Mouse (Mus musculus) erythroid progenitor cell, adult 5-6 weeks (primary cell): ENCODE results near the gene Sos2. TPM values are rescaled to one million over a fixed set of nuclear protein-coding genes. Genes with fewer than 3 reads are reported as not detected.
"Not testable (repeated sequence)": the region's sequence is repeated elsewhere in the genome, so short reads cannot be mapped to it uniquely, and the experiment has no call there.

ENCODE experiments used
- ATAC-seq: replicated peaks from 2 replicates; pipeline ENCODE4 v1.8.0; 2016; ENCODE audit warnings: moderate number of reproducible peaks, mild to moderate bottlenecking, moderate TSS enrichment, inconsistent platforms; ENCODE audit not compliant: poor library complexity, low FRiP score, severe bottlenecking
- total RNA-seq, 2 experiments: library from RNA; stranded (forward) in 1 of 2; stranded (reverse) in 1 of 2; fragments of 150-400 nt in 1 of 2; fragments of 186-747, 209-891 nt in 1 of 2; gene quantifications; 2 replicates each; pipeline versions ENCODE4 v1.2.3 to v1.2.4; 2015 to 2017; ENCODE audit warnings: low replicate concordance in 2 of 2

The Sos2 gene
- total RNA-seq, 2 experiments from 2014 or later = 38.6 to 42.0 TPM

GRCm38 (mm10) chr12:69579623-69580022 lies 102.0 kb downstream of the Sos2 start:
- ATAC-seq = no peak

- ATAC-seq = no peak
Observed at GRCm38 (mm10) chr12:69576120-69576627, 105.5 kb downstream of the Sos2 start.

DNA sequence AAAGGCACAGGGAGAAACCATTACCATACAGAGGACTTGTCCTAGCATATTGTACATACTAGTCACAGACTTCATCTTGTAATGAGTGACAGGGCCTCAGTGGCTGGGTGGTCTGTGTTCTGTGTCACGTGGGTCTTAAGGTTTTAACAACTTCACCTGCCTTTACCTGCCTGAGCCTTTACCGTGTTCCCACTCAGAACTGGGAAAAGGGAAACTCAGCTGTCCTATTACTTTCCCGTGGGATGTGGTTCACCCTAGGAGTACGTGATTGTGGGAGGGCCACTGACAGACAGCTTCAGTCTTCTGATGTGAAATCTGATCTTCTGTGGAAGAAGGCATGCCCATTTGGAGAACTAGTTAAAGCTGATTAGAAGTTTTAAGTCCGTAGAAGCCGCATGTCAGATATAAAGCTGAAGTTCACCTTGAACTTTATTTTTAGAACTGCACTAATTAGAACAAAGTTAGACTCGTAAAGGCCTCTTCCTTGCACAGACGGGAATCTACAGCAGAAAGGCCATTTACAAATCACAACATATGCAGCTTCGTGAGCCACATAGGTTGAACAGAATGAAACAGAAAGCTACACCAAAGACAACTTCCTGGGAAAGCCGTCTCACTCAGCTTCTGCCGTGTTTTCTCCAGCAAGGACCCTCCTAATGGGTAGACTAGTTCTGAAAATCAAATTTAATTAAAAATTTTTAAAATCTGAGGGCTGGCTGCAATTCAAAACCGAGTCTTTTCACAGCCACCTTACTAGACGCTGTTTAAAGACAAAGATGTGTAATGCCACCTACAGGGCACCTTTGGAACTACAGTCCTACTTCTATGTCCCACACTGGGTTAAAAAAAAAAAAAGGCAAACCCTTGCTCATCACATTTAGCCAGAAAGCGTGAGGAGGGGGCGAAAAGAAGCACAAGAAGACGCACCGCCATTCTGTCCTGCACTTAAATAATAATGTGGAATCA lies 107.5 kb downstream of the Sos2 start:
- ATAC-seq = peak; percentile 65; the same call in 1 of the 2 replicates

DNA sequence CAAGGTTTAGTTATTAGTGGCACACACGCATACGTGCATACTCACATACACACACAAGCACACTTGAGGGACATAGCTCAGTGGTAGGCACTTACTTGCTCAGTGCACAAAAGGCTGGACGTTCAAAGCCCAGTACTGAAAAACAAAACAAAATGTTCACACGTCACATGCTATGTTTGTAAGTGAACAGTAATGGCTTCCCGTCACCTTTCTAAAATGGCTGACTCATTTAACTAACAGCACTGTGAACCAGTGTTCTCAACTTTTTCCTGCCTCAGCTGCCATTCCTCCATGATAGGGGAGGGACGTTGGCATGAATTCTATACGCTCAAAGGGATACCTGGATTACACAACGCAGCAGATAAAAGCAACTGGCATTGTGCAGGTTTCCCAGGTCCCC lies 108.4 kb downstream of the Sos2 start:
- no peak for ATAC-seq

GRCm38 (mm10) chr12:69569926-69570325 lies 111.7 kb downstream of the Sos2 start:
- ATAC-seq = no peak

- ATAC-seq = no peak
Observed at GRCm38 (mm10) chr12:69568266-69568665, 113.4 kb downstream of the Sos2 start.

DNA sequence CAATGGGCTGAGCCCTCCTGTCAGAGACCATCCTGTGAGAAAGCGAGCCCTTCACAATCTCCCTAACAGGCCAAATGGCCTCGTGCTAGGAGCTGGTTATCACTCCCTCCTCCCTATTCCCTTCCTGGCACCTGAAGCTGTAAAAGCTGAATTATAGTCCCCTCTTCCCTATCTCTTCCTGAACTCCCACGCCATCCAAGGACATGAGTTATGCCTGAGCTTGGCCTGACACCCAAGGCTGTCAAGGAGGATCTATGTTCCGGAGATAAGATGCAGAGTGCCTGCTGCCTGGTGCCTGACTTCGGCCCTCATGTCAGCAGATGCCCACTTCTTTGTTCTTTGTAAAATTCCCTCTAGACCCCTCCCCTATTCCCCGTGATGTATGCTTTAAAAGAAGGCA lies 120.6 kb downstream of the Sos2 start:
- ATAC-seq = not testable (repeated sequence)

DNA sequence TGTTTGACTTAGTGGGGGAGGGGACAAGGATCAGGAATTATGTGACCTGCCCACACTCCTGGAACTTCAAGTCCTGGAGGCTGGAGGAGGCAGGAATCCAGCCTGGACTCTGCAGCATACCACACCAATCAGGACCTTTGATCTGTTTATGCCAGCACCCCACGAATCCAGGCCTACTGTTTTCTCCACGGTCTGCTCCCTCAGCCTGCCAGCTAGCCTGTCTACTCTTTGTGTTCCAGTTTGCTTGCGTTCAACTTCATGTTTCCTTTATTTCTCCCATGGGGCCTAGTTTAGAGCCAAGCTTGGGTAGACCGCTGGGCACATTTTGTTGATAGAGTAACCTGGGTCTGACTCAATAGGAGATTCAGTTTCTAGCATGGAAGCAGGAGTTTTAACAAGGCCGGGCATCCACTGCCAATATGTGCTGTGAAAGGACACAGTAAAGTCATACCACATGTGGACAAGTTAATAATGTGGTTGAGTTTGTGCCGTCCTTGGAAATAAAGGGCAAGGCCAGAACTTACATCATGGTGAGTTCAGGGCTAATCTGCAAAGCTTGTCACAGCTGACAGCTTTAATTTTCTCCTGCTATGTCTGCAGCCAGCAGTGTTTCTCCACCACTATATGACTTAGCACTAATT lies 125.3 kb downstream of the Sos2 start:
- ATAC-seq = no peak

DNA sequence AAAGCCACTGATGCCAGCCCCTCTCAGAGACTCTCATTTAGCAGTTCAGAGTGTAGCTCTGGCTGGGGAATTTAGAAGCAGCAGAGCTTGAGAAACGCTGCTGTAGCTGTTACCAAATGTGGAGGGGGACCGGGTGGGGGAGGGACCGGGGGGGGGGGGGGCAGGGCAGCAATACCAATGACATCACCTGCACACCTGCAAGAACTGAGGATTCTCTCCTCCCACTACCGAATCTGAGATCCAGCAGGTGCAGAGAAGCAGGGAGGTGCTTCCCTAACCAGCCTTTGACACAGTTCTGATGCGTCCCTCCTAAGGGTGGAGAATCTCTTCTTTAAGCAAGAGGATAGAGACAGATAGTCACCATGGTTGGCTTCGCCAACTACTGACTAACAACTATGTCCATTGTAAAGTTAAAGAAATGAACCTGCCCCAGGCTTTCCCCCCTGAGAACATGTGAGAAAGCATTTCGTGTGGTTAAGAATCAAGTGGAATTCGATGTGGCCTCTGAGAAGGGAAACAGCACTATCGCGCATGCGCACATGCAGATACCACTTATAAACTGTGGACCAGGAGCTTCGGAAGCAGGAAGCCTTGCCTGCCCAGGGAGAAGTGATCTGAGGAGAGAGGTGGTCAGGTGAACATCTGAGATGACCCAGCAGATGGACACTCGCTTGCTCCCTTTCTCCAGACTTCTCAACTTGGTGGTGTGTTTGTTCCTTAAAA lies 136.0 kb downstream of the Sos2 start:
- no peak for ATAC-seq

GRCm38 (mm10) chr12:69544994-69545393 lies 136.7 kb downstream of the Sos2 start:
- no peak for ATAC-seq

GRCm38 (mm10) chr12:69544562-69544961 lies 137.1 kb downstream of the Sos2 start:
- no peak for ATAC-seq

GRCm38 (mm10) chr12:69542376-69542775 lies 139.3 kb downstream of the Sos2 start:
- ATAC-seq = no peak

GRCm38 (mm10) chr12:69541663-69542062 lies 140.0 kb downstream of the Sos2 start:
- no peak for ATAC-seq

GRCm38 (mm10) chr12:69539353-69539752 lies 142.3 kb downstream of the Sos2 start:
- no peak for ATAC-seq

DNA sequence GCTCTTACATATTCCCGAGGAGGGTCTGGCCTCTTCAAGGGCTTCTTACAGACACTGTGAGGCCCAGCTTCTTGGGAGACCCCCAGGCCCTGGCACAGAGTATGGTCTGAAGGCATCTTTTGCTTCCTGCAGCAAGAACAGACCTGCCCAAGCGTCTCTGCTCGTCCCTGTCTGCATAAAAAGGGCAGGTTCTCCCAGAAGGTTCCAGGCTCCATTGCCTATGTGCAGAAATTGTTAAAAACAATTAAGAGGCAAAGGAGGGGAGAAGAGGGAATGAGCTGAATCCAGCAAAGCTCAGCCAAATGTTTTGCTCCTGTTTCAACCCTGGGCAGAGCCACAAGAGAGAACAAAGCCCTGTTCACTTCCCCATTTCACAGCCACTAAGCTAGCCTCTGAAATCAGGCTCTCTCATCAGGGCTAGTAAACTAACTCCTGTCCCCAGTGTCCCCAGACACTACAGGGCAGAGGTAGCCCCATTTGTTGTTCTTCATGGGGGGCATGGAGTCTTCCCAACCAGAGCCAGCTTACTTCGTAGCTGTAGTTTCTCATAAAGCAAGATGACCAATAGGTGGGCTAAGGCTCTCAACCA lies 143.2 kb downstream of the Sos2 start:
- ATAC-seq = no peak

DNA sequence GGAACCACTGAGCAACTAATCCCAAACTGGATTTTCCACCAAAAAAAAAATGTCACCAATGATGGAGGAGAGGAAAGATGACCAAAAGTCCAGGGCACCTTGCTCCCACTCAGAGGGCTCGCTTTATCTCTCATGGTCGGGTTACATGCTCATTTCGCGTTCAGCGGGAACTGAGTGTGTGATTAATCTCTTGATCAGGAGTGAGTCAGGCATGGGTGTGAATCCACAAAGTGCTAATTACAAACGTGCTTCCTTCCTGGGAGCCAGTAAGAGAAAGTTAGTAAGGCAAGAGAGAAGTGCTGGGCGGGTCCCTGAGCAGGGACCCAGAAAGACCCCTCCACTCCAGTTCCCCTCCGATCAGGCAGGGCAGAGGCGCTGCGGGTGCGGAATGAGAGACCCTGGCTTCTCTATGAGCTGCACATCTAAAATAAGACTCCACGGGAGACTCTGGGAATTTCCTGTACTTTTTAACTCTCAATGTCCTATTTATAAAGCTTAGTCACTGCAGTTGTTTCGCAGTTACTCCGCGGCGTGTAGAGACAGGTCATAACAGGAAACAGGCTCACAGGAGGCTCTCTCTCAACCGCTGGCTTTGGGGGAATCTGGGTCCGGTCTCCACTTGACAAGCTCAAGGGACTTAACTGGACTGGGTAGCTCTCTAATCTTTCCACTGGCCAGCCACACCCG lies 143.8 kb downstream of the Sos2 start:
- ATAC-seq = peak; percentile 44; the same call in 1 of the 2 replicates

DNA sequence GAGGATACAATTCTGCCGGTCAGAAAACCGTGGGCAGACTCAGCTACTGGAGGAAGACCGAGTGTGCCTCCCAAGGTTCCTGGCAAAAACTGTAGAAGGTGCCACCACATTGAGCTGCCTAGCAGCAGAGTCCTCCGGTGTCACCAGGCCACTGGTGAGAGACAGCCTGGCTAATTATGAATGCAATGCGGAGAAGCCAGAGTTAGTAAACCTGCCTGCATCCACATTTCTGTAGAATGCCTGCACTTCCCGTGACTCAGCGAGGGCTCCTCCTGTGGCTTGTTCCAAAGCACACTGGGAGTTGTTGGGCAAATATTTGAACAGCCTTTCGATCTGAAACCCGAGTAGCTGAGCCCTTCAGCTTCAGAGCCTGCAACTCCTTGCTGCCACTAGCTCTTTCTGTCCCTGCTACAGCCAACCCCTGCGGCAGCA lies 144.4 kb downstream of the Sos2 start:
- no peak for ATAC-seq

GRCm38 (mm10) chr12:69536616-69537242 lies 144.9 kb downstream of the Sos2 start:
- no peak for ATAC-seq
